Comparison of ENCODE assay signal across 21 mouse cellular contexts in the genomic region with DNA sequence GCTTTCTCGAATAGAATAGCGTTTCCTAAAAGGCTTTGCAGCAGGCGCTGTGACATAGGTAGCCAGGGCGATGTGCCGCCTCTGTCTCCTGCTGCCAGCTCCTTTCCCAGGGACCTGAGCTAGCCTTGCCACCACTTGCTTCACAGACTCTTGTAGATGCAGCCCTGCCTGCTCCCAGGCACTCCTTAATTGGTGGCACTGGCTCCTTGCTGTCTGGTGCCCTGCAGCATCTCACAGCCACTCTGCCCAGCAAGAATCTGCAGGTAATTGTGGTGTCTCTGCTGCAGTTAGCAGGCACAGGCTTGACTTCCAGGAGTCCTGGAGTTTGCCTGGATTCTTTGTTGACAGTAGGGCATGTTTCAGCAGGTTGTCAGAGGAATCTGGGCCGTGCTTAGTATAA. TPM values are rescaled to one million over a fixed set of nuclear protein-coding genes. Genes with fewer than 3 reads are reported as not detected.
DNase-seq lines count a peak whose midpoint lies in the region; ATAC-seq and TF ChIP-seq lines count a peak whose summit lies in the region.
"Had no signal": no experiment of that assay in that cellular context is flagged by ENCODE, and none has a peak within 500 bp of the region (broad histone marks: within the 10 kb centered on the region; RNA-seq: fewer than 3 reads in every experiment).

No protein-coding gene starts in this region.

- H3K4me3 ChIP-seq in forebrain, embryonic 10.5 days: no peak overlapping the region
- H3K4me3 ChIP-seq in forebrain, embryonic 15.5 days: no peak overlapping the region
- no peak overlapping the region for H3K4me3 ChIP-seq in lung, embryonic 14.5 days (ENCODE audit: low read depth, low read length)
- no peak overlapping the region for H3K4me3 ChIP-seq in embryonic facial prominence, embryonic 14.5 days (ENCODE audit: low read depth, low read length)
- no peak overlapping the region for H3K4me3 ChIP-seq in limb, embryonic 10.5 days
- no peak overlapping the region for H3K4me3 ChIP-seq in liver, embryonic 11.5 days (ENCODE audit: low read depth, low read length)
- H3K4me3 ChIP-seq: erythroblast, embryonic 14.5 days; myocyte; neural tube, embryonic 15.5 days had no signal

- no peaks in the 10 kb centered on the region for H3K9me3 ChIP-seq in forebrain, embryonic 10.5 days
- no peaks in the 10 kb centered on the region for H3K9me3 ChIP-seq in forebrain, embryonic 15.5 days
- H3K9me3 ChIP-seq in lung, embryonic 14.5 days (ENCODE audit: low read depth, low read length): no peaks in the 10 kb centered on the region
- no peaks in the 10 kb centered on the region for H3K9me3 ChIP-seq in embryonic facial prominence, embryonic 14.5 days (ENCODE audit: control insufficient read depth, low read length)
- no peaks in the 10 kb centered on the region for H3K9me3 ChIP-seq in limb, embryonic 10.5 days (replicated peaks)
- no peaks in the 10 kb centered on the region for H3K9me3 ChIP-seq in liver, embryonic 11.5 days (ENCODE audit: control insufficient read depth, low read length)
- H3K9me3 ChIP-seq: neural tube, embryonic 15.5 days had no signal

- peaks cover 40% of the 10 kb centered on the region for H3K4me1 ChIP-seq in forebrain, embryonic 10.5 days
- H3K4me1 ChIP-seq in forebrain, embryonic 15.5 days: 0 out of 2 replicates have a peak, but pooled peaks cover 6% of the 10 kb centered on the region
- H3K4me1 ChIP-seq in lung, embryonic 14.5 days (ENCODE audit: insufficient read depth): 0 out of 2 replicates have a peak, but pooled peaks cover 7% of the 10 kb centered on the region
- H3K4me1 ChIP-seq in embryonic facial prominence, embryonic 14.5 days (ENCODE audit: control insufficient read depth, insufficient read depth, low read length): peaks cover 10% of the 10 kb centered on the region; the same call in 1 of the 2 replicates
- peaks cover 29% of the 10 kb centered on the region for H3K4me1 ChIP-seq in limb, embryonic 10.5 days
- no peaks in the 10 kb centered on the region; the same call in 1 of the 2 replicates for H3K4me1 ChIP-seq in liver, embryonic 11.5 days (replicated peaks; ENCODE audit: control insufficient read depth, insufficient read depth, low read length)

- no peak overlapping the region for H3K9ac ChIP-seq in forebrain, embryonic 15.5 days (replicated peaks)
- H3K9ac ChIP-seq in lung, embryonic 14.5 days: no peak overlapping the region
- no peak overlapping the region for H3K9ac ChIP-seq in embryonic facial prominence, embryonic 14.5 days (ENCODE audit: low read depth, low read length)
- no peak overlapping the region for H3K9ac ChIP-seq in liver, embryonic 11.5 days (ENCODE audit: low read depth, low read length)
- H3K9ac ChIP-seq: neural tube, embryonic 15.5 days had no signal

- H3K36me3 ChIP-seq in forebrain, embryonic 10.5 days (replicated peaks): no peaks in the 10 kb centered on the region
- no peaks in the 10 kb centered on the region for H3K36me3 ChIP-seq in forebrain, embryonic 15.5 days
- H3K36me3 ChIP-seq in lung, embryonic 14.5 days (ENCODE audit: insufficient read depth): no peaks in the 10 kb centered on the region
- H3K36me3 ChIP-seq in embryonic facial prominence, embryonic 14.5 days (ENCODE audit: control insufficient read depth, insufficient read depth, low read length): no peaks in the 10 kb centered on the region
- no peaks in the 10 kb centered on the region for H3K36me3 ChIP-seq in limb, embryonic 10.5 days
- H3K36me3 ChIP-seq in liver, embryonic 11.5 days (ENCODE audit: control insufficient read depth, insufficient read depth, low read length): no peaks in the 10 kb centered on the region
- H3K36me3 ChIP-seq: neural tube, embryonic 15.5 days had no signal

- TF ChIP-seq CTCF in lung, embryonic 14.5 days (IDR thresholded peaks at IDR 0.05; ENCODE audit: low read depth): no peak

- no peak for ATAC-seq in forebrain, embryonic 15.5 days (replicated peaks)
- peak; percentile 9; the same call in 1 of the 2 replicates for ATAC-seq in lung, embryonic 14.5 days (ENCODE audit: insufficient read depth)
- peak; percentile 58 for ATAC-seq in embryonic facial prominence, embryonic 14.5 days (ENCODE audit: low read depth)
- ATAC-seq in liver, embryonic 11.5 days (replicated peaks; ENCODE audit: low FRiP score): no peak

- 29% methylated on average over 6 of the region's 6 CpGs for WGBS in forebrain, embryonic 10.5 days
- 12% methylated on average over 6 of the region's 6 CpGs for WGBS in forebrain, embryonic 15.5 days
- WGBS in lung, embryonic 14.5 days: 32% methylated on average over 6 of the region's 6 CpGs
- WGBS in embryonic facial prominence, embryonic 14.5 days: 35% methylated on average over 5 of the region's 6 CpGs
- WGBS in limb, embryonic 10.5 days: 25% methylated on average over 6 of the region's 6 CpGs
- WGBS in liver, embryonic 11.5 days: 56% methylated on average over 6 of the region's 6 CpGs

- no peaks in the 10 kb centered on the region; the same call in 1 of the 2 replicates for H3K27me3 ChIP-seq in forebrain, embryonic 10.5 days (ENCODE audit: poor library complexity, severe bottlenecking)
- no peaks in the 10 kb centered on the region for H3K27me3 ChIP-seq in forebrain, embryonic 15.5 days
- H3K27me3 ChIP-seq in lung, embryonic 14.5 days (ENCODE audit: insufficient read depth, low read length): no peaks in the 10 kb centered on the region
- H3K27me3 ChIP-seq in embryonic facial prominence, embryonic 14.5 days (replicated peaks; ENCODE audit: control insufficient read depth, insufficient read depth, low read length): no peaks in the 10 kb centered on the region
- no peaks in the 10 kb centered on the region for H3K27me3 ChIP-seq in limb, embryonic 10.5 days (ENCODE audit: low read depth, poor library complexity, severe bottlenecking)
- H3K27me3 ChIP-seq in liver, embryonic 11.5 days (replicated peaks; ENCODE audit: control insufficient read depth, insufficient read depth, low read length): no peaks in the 10 kb centered on the region
- H3K27me3 ChIP-seq: CH12.LX; neural tube, embryonic 15.5 days had no signal

- H3K27ac ChIP-seq in forebrain, embryonic 10.5 days: peak overlapping the region; percentile 74
- no peak overlapping the region for H3K27ac ChIP-seq in forebrain, embryonic 15.5 days (replicated peaks)
- H3K27ac ChIP-seq in lung, embryonic 14.5 days (ENCODE audit: low read depth): no peak overlapping the region
- H3K27ac ChIP-seq in embryonic facial prominence, embryonic 14.5 days (replicated peaks; ENCODE audit: low read depth, low read length): no peak overlapping the region
- peak overlapping the region; percentile 53; the same call in 1 of the 2 replicates for H3K27ac ChIP-seq in limb, embryonic 10.5 days
- no peak overlapping the region for H3K27ac ChIP-seq in liver, embryonic 11.5 days (ENCODE audit: low read depth, low read length)
- H3K27ac ChIP-seq: neural tube, embryonic 15.5 days; stomach, postnatal 0 days had no signal

- DNase-seq in forebrain, embryonic 10.5 days (ENCODE audit: extremely low spot score, low spot score): no peak
- DNase-seq in lung, embryonic 14.5 days: no peak
- no peak for DNase-seq in lung, postnatal 14 days
- peak; percentile 78 for DNase-seq in embryonic facial prominence, embryonic 14.5 days (ENCODE audit: low spot score)
- peak; percentile 32 for DNase-seq in limb, embryonic 10.5 days (ENCODE audit: low spot score)
- DNase-seq in liver, embryonic 11.5 days (ENCODE audit: low spot score): no peak
- no peak for DNase-seq in cerebellum, postnatal 25 days
- DNase-seq: adrenal gland, adult 8-10 months; cerebellum, adult 11-12 months; cerebellum, postnatal 36 days; gastrocnemius, postnatal 36 days; kidney, adult 8-10 months; kidney, postnatal 4 days; liver; lung, adult 18-20 months had no signal

- H3K4me2 ChIP-seq in forebrain, embryonic 15.5 days (replicated peaks): no peak overlapping the region
- no peak overlapping the region for H3K4me2 ChIP-seq in lung, embryonic 14.5 days
- H3K4me2 ChIP-seq in embryonic facial prominence, embryonic 14.5 days (ENCODE audit: low read depth, low read length): no peak overlapping the region
- H3K4me2 ChIP-seq in liver, embryonic 11.5 days: no peak overlapping the region
- H3K4me2 ChIP-seq: neural tube, embryonic 15.5 days had no signal

RNA-seq across cellular contexts. Expression of gene Fam84b, which starts 7.3 kb away (rescaled TPM):
- polyA plus RNA-seq in forebrain, embryonic 10.5 days (2016; fragmentation: Nextera tagmentation; extraction: Ambion mirVana): 23.5 TPM in 2 replicates
- polyA plus RNA-seq in forebrain, embryonic 15.5 days (2015; fragmentation: Nextera tagmentation; extraction: Ambion mirVana): 10.2 and 14.4 TPM in 2 replicates
- 31.9 and 32.1 TPM in 2 replicates for polyA plus RNA-seq in lung, embryonic 14.5 days (2014; fragmentation: Nextera tagmentation; extraction: Ambion mirVana)
- polyA plus RNA-seq in embryonic facial prominence, embryonic 14.5 days (2014; fragmentation: Nextera tagmentation; extraction: Ambion mirVana): 9.5 and 9.9 TPM in 2 replicates
- polyA plus RNA-seq in limb, embryonic 10.5 days (2016; fragmentation: Nextera tagmentation; extraction: Ambion mirVana): 7.4 and 7.5 TPM in 2 replicates
- polyA plus RNA-seq in liver, embryonic 11.5 days (2014; fragmentation: Nextera tagmentation; extraction: Ambion mirVana): 10.7 and 11.4 TPM in 2 replicates

Comparison
In these comparisons a context has a peak if more than half of its experiments do, and no peak if none do; other contexts are left out.
1. H3K27ac ChIP-seq: peak in forebrain, embryonic 10.5 days (single experiment) and limb, embryonic 10.5 days (single experiment); none in forebrain, embryonic 15.5 days (single experiment), lung, embryonic 14.5 days (single experiment), embryonic facial prominence, embryonic 14.5 days (single experiment) and liver, embryonic 11.5 days (single experiment).
2. DNase-seq: peak in embryonic facial prominence, embryonic 14.5 days (single experiment) and limb, embryonic 10.5 days (single experiment); none in forebrain, embryonic 10.5 days (single experiment), lung, embryonic 14.5 days (single experiment), lung, postnatal 14 days (single experiment), liver, embryonic 11.5 days (single experiment) and cerebellum, postnatal 25 days (0 of 2).
3. ATAC-seq: peak in lung, embryonic 14.5 days (single experiment) and embryonic facial prominence, embryonic 14.5 days (single experiment); none in forebrain, embryonic 15.5 days (single experiment) and liver, embryonic 11.5 days (single experiment).